Mouse (Mus musculus): Measurements from ENCODE around the gene Dcaf4. TPM values are rescaled to one million over a fixed set of nuclear protein-coding genes. Genes with fewer than 3 reads are reported as not detected.

The Dcaf4 gene
- polyA plus RNA-seq, 1 experiment from 2014 or later: 20.6 TPM

DNA sequence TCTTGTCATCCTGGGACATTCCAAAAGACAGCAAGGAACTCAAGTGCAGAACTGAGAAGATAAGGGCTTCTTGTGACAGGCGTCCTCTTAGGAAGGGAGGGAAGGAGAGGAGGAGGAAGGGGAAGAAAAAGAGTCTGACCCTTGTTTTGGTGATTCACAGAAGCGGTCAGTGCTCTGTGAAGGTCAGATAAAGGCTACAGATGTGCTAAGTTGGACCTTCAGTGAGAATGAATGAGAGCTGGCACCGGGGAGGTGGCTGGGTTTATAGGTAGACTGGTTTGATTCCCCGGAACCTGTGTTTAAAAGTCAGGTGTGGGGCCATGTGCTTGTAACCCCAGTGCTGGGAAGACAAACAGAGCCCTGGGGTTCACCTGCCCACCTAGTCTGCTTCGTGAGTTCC, 8.4 kb downstream of the Dcaf4 start:
- Histone ChIP-seq H3K9me3 (replicated peaks; ENCODE audit: low read length) (no peaks in the 10 kb centered on the region), H3K4me1 (replicated peaks; ENCODE audit: insufficient read depth, low read length) (no peaks in the 10 kb centered on the region), H3K27ac (no peak overlapping the region), H3K27me3 (ENCODE audit: insufficient read depth, low read length) (no peaks in the 10 kb centered on the region), H3K4me3 (replicated peaks; ENCODE audit: low read depth, low read length) (no peak overlapping the region), H3K4me2 (ENCODE audit: low read length) (no peak overlapping the region), H3K9ac (ENCODE audit: low read depth, low read length) (no peak overlapping the region), H3K36me3 (ENCODE audit: insufficient read depth, low read length) (peaks cover 6% of the 10 kb centered on the region; the same call in 1 of the 2 replicates)
- 89% methylated on average over 5 of the region's 5 CpGs for WGBS
- no peak for DNase-seq (ENCODE audit: low spot score)
- no peak for TF ChIP-seq CTCF (IDR thresholded peaks at IDR 0.05; ENCODE audit: low read depth)
- ATAC-seq (replicated peaks; ENCODE audit: low FRiP score, low read depth): no peak

GRCm38 (mm10) chr12:83531992-83532391, 11.7 kb downstream of the Dcaf4 start:
- Histone ChIP-seq H3K9me3 (replicated peaks; ENCODE audit: low read length) (no peaks in the 10 kb centered on the region), H3K27me3 (ENCODE audit: insufficient read depth, low read length) (no peaks in the 10 kb centered on the region), H3K4me2 (ENCODE audit: low read length) (no peak overlapping the region), H3K9ac (ENCODE audit: low read depth, low read length) (no peak overlapping the region), H3K27ac (no peak overlapping the region), H3K4me1 (replicated peaks; ENCODE audit: insufficient read depth, low read length) (no peaks in the 10 kb centered on the region), H3K4me3 (replicated peaks; ENCODE audit: low read depth, low read length) (no peak overlapping the region), H3K36me3 (ENCODE audit: insufficient read depth, low read length) (peaks cover 20% of the 10 kb centered on the region; the same call in 1 of the 2 replicates)
- no peak for DNase-seq (ENCODE audit: low spot score)
- no peak for TF ChIP-seq CTCF (IDR thresholded peaks at IDR 0.05; ENCODE audit: low read depth)
- 83% methylated on average over 6 of the region's 6 CpGs for WGBS
- no peak for ATAC-seq (replicated peaks; ENCODE audit: low FRiP score, low read depth)

DNA sequence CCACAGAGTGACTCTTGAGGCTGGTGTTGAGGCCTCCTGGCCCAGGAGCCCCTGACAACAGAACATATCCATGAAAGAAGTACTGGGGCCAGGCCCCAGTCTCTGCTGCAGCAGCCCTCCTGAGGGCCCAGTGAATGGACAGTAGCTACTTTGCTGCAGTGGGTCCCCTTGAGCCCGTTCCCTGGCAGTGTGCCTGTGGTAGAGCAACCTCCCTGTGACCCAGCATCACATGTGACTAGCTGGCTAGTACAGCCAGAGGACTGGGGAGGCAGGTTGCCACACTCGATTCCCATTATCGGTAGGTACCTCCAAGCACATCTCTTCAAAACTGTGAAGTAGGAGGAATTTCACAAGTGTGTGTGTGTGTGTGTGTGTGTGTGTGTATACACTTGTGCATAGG, 12.7 kb downstream of the Dcaf4 start:
- TF ChIP-seq CTCF (IDR thresholded peaks at IDR 0.05; ENCODE audit: low read depth): no peak
- H3K9me3 ChIP-seq (replicated peaks; ENCODE audit: low read length): no peaks in the 10 kb centered on the region
- H3K4me1 ChIP-seq (replicated peaks; ENCODE audit: insufficient read depth, low read length): no peaks in the 10 kb centered on the region
- H3K9ac ChIP-seq (ENCODE audit: low read depth, low read length): no peak overlapping the region
- peaks cover 16% of the 10 kb centered on the region; the same call in 1 of the 2 replicates for H3K36me3 ChIP-seq (ENCODE audit: insufficient read depth, low read length)
- H3K4me2 ChIP-seq (ENCODE audit: low read length): no peak overlapping the region
- H3K4me3 ChIP-seq (replicated peaks; ENCODE audit: low read depth, low read length): no peak overlapping the region
- WGBS: 89% methylated on average over 3 of the region's 3 CpGs
- no peak for DNase-seq (ENCODE audit: low spot score)
- H3K27me3 ChIP-seq (ENCODE audit: insufficient read depth, low read length): no peaks in the 10 kb centered on the region
- no peak overlapping the region for H3K27ac ChIP-seq
- ATAC-seq (replicated peaks; ENCODE audit: low FRiP score, low read depth): no peak

- H3K4me2 ChIP-seq (ENCODE audit: low read length): no peak overlapping the region
- H3K4me3 ChIP-seq (replicated peaks; ENCODE audit: low read depth, low read length): no peak overlapping the region
- WGBS: 76% methylated on average over 3 of the region's 3 CpGs
- no peaks in the 10 kb centered on the region for H3K4me1 ChIP-seq (replicated peaks; ENCODE audit: insufficient read depth, low read length)
- no peak overlapping the region for H3K9ac ChIP-seq (ENCODE audit: low read depth, low read length)
- H3K27ac ChIP-seq: no peak overlapping the region
- H3K36me3 ChIP-seq (ENCODE audit: insufficient read depth, low read length): peaks cover 20% of the 10 kb centered on the region; the same call in 1 of the 2 replicates
- H3K27me3 ChIP-seq (ENCODE audit: insufficient read depth, low read length): no peaks in the 10 kb centered on the region
- no peak for DNase-seq (ENCODE audit: low spot score)
- no peaks in the 10 kb centered on the region for H3K9me3 ChIP-seq (replicated peaks; ENCODE audit: low read length)
- TF ChIP-seq CTCF (IDR thresholded peaks at IDR 0.05; ENCODE audit: low read depth): no peak
- ATAC-seq (replicated peaks; ENCODE audit: low FRiP score, low read depth): no peak
Observed at GRCm38 (mm10) chr12:83534190-83534589, 13.9 kb downstream of the Dcaf4 start.

DNA sequence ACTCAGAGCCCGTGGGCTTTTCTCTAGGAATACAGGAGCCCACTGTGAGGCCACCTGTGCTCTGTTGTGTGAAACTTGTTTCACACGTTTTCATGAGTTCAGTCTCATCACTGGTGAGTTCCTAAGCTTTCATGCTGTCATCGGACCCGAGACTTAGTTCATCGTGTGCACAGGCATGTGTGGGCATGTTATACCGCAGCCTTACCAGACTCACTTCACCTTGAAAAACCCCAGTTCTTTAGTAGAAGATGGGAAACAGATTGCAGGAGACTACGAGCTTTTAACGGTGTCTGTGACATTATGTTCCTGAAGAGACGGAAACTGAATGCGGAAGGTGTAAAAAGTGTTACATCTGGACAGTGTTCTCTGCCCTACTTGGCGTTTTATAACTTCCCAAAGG, 15.2 kb downstream of the Dcaf4 start:
- Histone ChIP-seq H3K4me2 (ENCODE audit: low read length) (no peak overlapping the region), H3K9ac (ENCODE audit: low read depth, low read length) (no peak overlapping the region), H3K27ac (no peak overlapping the region), H3K36me3 (ENCODE audit: insufficient read depth, low read length) (peaks cover 27% of the 10 kb centered on the region; the same call in 1 of the 2 replicates), H3K27me3 (ENCODE audit: insufficient read depth, low read length) (no peaks in the 10 kb centered on the region), H3K4me3 (replicated peaks; ENCODE audit: low read depth, low read length) (no peak overlapping the region), H3K4me1 (replicated peaks; ENCODE audit: insufficient read depth, low read length) (no peaks in the 10 kb centered on the region), H3K9me3 (replicated peaks; ENCODE audit: low read length) (no peaks in the 10 kb centered on the region)
- WGBS: 83% methylated on average over 11 of the region's 11 CpGs
- TF ChIP-seq CTCF (IDR thresholded peaks at IDR 0.05; ENCODE audit: low read depth): no peak
- no peak for DNase-seq (ENCODE audit: low spot score)
- ATAC-seq (replicated peaks; ENCODE audit: low FRiP score, low read depth): no peak

GRCm38 (mm10) chr12:83536039-83536438, 15.8 kb downstream of the Dcaf4 start:
- H3K4me3 ChIP-seq (replicated peaks; ENCODE audit: low read depth, low read length): no peak overlapping the region
- H3K9ac ChIP-seq (ENCODE audit: low read depth, low read length): no peak overlapping the region
- H3K36me3 ChIP-seq (ENCODE audit: insufficient read depth, low read length): 0 out of 2 replicates have a peak, but pooled peaks cover 28% of the 10 kb centered on the region
- DNase-seq (ENCODE audit: low spot score) (no peak), ATAC-seq (replicated peaks; ENCODE audit: low FRiP score, low read depth) (no peak)
- no peak overlapping the region for H3K27ac ChIP-seq
- no peaks in the 10 kb centered on the region for H3K27me3 ChIP-seq (ENCODE audit: insufficient read depth, low read length)
- 59% methylated on average over 9 of the region's 9 CpGs for WGBS
- no peak overlapping the region for H3K4me2 ChIP-seq (ENCODE audit: low read length)
- H3K4me1 ChIP-seq (replicated peaks; ENCODE audit: insufficient read depth, low read length): no peaks in the 10 kb centered on the region
- no peak for TF ChIP-seq CTCF (IDR thresholded peaks at IDR 0.05; ENCODE audit: low read depth)
- no peaks in the 10 kb centered on the region for H3K9me3 ChIP-seq (replicated peaks; ENCODE audit: low read length)

- no peak overlapping the region for H3K9ac ChIP-seq (ENCODE audit: low read depth, low read length)
- WGBS: 84% methylated on average over 7 of the region's 7 CpGs
- H3K27me3 ChIP-seq (ENCODE audit: insufficient read depth, low read length): no peaks in the 10 kb centered on the region
- H3K9me3 ChIP-seq (replicated peaks; ENCODE audit: low read length): no peaks in the 10 kb centered on the region
- no peak for TF ChIP-seq CTCF (IDR thresholded peaks at IDR 0.05; ENCODE audit: low read depth)
- H3K4me1 ChIP-seq (replicated peaks; ENCODE audit: insufficient read depth, low read length): no peaks in the 10 kb centered on the region
- no peak for ATAC-seq (replicated peaks; ENCODE audit: low FRiP score, low read depth)
- H3K4me3 ChIP-seq (replicated peaks; ENCODE audit: low read depth, low read length): no peak overlapping the region
- no peak for DNase-seq (ENCODE audit: low spot score)
- H3K4me2 ChIP-seq (ENCODE audit: low read length): no peak overlapping the region
- peaks cover 39% of the 10 kb centered on the region; the same call in 1 of the 2 replicates for H3K36me3 ChIP-seq (ENCODE audit: insufficient read depth, low read length)
- no peak overlapping the region for H3K27ac ChIP-seq
Observed at GRCm38 (mm10) chr12:83543997-83544396, 23.7 kb downstream of the Dcaf4 start.

All from kidney, postnatal 0 days (tissue).